Mouse (Mus musculus) kidney, adult 8-10 months (tissue): ENCODE results near the gene Fam47e.

Experiments
- DNase-seq, 2 experiments: peaks; one replicate each; pipeline ENCODE4 v3.0.0; 2022

Gene Fam47e

DNA sequence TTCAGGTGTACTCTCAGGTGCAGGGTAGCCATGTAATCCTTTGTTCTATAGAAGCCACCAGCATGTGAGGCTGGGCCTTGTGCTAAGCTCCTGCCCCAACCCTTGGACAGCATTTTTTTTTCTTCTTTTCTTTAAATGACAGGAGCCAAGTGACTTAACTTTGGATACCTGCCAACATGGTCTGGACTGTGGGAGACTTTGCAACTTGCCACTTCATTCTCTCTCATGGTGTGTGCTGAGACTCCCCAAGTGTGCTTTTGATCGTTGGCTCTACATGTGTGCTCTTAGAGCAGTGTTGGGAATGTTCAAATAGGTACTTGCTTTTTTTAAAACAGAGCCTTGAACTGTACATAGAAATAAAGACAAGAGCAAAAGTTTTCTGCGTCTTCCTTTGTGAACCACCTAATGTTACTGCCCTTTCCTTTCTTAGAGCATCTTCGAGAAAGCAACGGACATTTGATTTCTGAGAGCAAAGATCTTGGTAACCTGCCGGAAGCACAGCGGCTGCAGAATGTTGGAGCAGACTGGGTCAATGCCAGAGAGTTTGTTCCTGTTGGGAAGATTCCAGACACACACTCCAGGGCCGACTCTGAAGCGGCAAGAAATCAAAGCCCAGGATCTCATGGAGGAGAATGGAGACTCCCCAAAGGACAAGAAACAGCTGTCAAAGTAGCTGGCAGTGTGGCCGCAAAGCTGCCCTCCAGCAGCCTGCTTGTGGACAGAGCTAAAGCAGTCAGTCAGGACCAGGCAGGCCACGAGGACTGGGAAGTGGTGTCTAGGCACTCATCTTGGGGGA is 49.8 kb downstream of the Fam47e start:
- peak; percentile 27 to 53 for DNase-seq

DNA sequence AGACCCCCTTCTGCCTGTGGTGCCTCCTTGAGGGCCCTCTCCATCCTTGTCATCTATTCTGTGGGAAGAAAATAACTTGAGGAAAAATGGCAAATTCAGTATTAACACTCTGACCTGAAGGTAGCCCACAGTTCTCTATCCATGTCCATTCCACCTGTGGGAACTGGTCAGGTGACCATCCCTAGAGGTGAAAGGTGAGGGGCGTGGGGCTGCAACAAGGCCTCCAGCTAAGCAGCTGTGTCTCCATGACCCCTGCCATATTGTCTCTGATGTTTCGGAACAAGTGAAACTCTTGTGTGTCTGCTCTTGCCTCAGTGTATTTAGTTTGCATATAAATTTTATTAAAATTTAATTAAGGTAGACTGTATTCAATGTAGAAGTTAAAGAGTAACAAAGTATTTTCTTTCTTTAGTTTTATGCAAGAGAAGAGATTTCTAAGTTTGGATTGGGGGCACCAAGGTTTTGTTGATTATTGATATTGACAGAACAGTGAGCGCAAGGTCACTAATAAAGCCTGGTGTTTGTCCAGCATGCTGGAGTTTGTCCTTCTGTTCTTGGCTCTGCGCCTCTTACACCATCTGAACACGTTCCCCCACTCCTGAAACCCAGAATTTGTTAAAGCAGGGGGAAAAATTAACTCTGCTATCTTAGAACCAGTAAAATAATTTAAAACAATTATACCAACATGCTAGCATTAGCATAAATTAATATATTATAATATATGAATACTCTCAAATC is 52.8 kb downstream of the Fam47e start:
- DNase-seq: no peak

DNA sequence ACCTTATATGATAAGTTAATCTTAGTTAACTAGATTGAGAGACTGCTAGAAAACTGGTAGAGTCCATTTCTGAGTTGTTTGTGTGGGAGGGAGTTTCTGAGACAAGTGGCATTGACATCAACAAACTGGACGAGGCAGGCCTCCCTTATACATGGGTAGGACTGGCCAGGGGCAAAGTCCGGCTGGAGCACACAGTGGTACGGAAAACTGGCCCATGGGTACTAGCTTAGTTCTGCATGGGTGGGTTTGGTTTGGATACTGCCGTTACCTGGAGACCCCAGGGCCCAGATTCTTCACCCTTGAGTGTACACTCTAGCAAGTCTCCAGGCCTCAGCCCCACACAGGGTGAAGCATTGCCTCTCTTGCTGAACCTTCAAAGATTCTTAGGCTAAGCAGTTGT is 57.9 kb downstream of the Fam47e start:
- DNase-seq: peak in 1 of 2 experiments; percentile 54

- DNase-seq: no peak
These were observed 67.0 kb downstream of the Fam47e start for GRCm38 (mm10) chr5:92621883-92622282.

GRCm38 (mm10) chr5:92627896-92628295 is 73.0 kb downstream of the Fam47e start:
- no peak for DNase-seq

DNA sequence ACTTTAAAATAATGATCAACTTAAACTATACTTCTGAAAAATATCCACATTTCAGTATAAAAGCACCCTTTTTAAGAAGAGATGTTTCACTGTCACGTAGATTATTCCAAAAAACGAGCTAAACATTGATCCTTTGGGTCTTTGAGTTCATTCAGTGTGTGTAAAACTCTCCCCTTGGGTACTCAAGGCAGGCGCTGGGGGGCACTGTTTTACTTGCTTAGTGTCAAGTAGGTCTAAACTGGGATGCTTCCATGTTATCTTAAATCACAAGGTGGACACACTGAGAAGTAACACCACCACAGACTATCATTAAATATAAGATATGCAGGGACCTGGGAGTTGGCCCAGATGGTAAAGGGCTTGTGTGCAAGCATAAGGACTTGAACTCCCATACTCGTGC is 78.7 kb downstream of the Fam47e start:
- no peak for DNase-seq

DNA sequence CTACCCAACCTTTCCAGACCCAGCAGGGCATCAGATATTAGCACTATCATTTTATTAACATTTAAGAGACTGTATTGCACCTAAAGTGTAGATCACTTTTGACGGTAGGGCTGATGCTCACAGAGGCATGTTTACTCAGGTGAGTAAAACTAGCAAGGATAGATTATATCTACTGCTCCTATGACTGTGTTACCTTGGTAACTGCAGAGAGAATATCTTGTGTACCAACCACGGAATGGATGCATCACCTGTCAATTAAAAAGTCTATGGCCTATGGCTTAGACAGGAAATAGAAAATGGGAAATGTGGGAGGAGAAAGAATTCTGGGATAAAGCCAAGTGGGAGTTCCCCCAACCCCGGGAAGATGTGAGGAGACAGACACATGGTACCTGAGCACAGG is 80.0 kb downstream of the Fam47e start:
- no peak for DNase-seq

DNA sequence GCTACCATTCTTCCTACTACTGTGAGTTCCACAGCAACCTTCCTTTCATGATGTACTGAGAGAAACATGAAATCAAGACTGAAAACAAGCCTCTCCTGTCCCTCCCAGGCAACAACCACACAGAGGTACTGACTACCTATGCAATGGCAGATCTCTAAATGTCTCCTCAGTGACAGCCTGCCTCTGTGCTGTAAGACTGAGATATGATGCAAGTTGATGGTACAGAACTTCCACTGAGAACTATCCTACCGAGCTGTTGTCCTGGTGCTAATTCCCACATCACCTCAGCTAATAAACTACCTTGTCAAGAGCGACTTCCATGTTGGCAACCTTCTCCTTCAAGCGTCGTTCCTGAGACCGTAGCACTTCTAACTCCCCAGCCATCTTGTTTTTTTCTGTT is 81.0 kb downstream of the Fam47e start:
- no peak for DNase-seq

DNA sequence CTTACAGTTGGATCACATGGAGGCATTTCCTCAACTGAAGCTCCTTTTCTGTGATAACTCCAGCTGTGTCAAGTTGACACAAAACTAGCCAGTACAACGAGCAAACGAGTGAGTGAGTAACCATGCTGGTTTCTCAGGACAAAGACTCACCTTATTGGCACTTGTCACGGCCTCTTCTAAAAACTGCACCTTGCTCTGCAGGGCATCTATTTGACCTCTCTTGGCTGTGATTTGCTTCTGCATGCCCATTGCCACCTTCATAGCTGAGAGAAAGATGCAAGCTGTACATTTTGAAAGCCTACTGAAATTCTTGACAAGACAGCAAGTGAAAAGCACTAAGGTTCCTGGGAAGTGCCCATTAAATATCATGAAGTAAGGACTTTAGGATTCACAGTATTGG is 86.0 kb downstream of the Fam47e start:
- DNase-seq: peak; percentile 7 to 40
